Mouse (Mus musculus): ENCODE data around the gene BC051019.

BC051019 gene

DNA sequence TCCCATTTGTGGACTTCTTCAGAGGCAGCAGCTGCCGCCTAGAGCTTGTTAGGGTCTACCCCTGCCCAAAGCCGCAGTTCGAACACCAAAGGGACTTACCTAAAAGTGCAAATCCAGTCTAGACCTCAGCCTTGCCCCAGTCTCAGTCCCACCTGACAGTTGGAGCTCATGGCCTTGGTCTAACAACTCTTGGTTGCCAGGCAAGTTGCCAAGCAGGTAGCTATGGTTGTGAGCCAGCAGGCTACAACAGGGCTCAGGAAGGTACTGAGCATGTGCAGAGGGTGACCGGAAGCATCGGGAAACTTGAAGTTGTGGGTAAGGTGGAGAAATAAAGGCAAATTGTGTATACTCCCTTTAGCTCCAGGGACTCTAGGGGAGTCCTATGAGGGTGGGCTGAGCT, at the start of gene BC051019:
Gene BC051019, minus strand, starts transcription at position 154 of the 400 bp plus-strand sequence.
- DNase-seq (ENCODE audit: low read depth in 2 of 2, low spot score in 2 of 2), result no peak

GRCm38 (mm10) chr7:109772251-109772650, 48.6 kb upstream of the BC051019 start:
- no peak for DNase-seq (ENCODE audit: low read depth in 2 of 2, low spot score in 2 of 2)

- peak; percentile 13 to 28 for DNase-seq (ENCODE audit: low read depth in 2 of 2, low spot score in 2 of 2)
Measured at GRCm38 (mm10) chr7:109768699-109769383, 45.2 kb upstream of the BC051019 start.

DNA sequence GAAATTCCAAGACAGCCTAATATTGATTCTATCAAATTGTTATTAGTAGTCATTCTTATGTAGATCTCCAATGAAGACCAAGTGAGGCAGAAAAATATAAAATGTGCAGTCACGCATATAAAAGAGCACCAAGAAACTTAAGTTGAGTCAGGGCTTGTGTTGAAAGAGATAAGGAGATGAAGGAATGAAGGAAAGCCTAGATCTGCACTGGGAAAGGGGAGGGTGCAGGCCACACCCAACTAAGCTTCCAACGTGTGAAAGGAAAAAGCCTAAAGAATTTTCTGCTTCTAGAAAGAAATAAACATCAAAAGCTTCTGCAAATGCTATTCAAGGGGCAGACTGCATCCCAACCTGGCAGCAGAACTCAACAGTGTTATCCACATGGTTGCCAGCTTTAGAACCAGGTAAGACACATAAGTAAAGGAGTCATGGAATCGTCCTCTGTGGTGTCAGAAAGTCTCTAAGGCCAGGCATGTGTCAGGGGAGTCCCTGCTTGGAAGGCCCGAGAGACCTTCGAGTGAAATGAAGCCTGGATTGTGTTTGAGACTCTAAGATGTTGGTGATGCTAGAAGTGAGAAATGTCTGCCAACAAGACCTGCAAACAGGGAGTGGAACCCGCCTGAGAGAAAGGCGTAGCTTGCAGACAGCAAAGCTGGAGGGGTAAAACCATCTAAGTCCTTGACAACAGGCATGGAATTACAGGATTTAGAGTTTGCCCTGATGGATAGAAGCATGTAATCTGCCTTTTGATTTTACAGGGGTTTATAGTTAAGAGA, 44.1 kb upstream of the BC051019 start:
- DNase-seq (ENCODE audit: low read depth in 2 of 2, low spot score in 2 of 2), result no peak

DNA sequence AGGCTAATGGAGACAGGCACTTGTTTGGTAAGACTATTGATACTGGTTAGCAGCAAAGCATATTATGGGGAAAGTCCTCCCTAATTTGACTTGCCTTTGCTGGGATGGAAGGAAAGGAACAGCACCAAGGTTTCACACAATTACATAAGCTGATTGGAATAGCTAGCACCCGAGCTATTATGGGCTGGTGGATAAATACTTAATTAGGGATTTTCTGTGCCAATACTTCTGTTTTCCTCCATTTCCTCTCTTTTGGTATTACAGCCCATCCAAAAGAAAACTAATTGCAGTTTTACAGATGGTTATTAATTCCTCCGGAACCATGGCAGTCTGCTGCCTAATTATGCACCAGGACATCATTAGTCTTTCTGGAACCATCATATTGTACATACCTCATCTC, 40.4 kb upstream of the BC051019 start:
- no peak for DNase-seq (ENCODE audit: low read depth in 2 of 2, low spot score in 2 of 2)

GRCm38 (mm10) chr7:109756291-109756690, 32.6 kb upstream of the BC051019 start:
- no peak for DNase-seq (ENCODE audit: low read depth in 2 of 2, low spot score in 2 of 2)

- DNase-seq (ENCODE audit: low read depth in 2 of 2, low spot score in 2 of 2), result no peak
Measured at GRCm38 (mm10) chr7:109754034-109754433, 30.4 kb upstream of the BC051019 start.

- peak; percentile 64 to 69 for DNase-seq (ENCODE audit: low read depth in 2 of 2, low spot score in 2 of 2)
Measured at GRCm38 (mm10) chr7:109752008-109752925, 28.6 kb upstream of the BC051019 start, which contains the start of gene Tmem9b. Gene Tmem9b (minus strand): TSS chr7:109752875.

- no peak for DNase-seq (ENCODE audit: low read depth in 2 of 2, low spot score in 2 of 2)
Measured at GRCm38 (mm10) chr7:109751427-109752007, 27.9 kb upstream of the BC051019 start.

- no peak for DNase-seq (ENCODE audit: low read depth in 2 of 2, low spot score in 2 of 2)
Measured at GRCm38 (mm10) chr7:109747747-109748146, 24.1 kb upstream of the BC051019 start.

DNA sequence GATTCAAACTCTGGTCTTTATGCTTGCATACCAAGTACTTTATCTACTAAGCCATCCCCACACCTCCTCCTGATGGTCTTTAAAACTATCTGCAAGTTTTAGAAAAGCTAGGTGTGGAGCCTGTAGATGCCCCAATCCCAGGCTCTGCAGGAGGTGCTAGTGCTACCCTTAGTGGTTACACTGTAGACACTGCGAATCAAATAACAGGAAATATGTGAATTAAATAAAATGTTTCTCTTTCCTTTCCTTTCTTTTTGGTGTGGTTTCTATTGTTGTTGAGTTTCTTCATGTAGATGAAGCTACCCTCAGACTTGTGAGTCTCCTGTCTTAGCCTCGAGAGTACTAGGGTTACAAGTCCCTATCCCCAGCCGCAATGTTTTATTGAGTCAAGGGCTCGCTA, 18.1 kb upstream of the BC051019 start:
- peak in 1 of 2 experiments; percentile 25 for DNase-seq (ENCODE audit: low read depth in 2 of 2, low spot score in 2 of 2)

GRCm38 (mm10) chr7:109741060-109741459, 17.4 kb upstream of the BC051019 start:
- no peak for DNase-seq (ENCODE audit: low read depth in 2 of 2, low spot score in 2 of 2)

GRCm38 (mm10) chr7:109739822-109740370, 16.2 kb upstream of the BC051019 start:
- no peak for DNase-seq (ENCODE audit: low read depth in 2 of 2, low spot score in 2 of 2)

DNA sequence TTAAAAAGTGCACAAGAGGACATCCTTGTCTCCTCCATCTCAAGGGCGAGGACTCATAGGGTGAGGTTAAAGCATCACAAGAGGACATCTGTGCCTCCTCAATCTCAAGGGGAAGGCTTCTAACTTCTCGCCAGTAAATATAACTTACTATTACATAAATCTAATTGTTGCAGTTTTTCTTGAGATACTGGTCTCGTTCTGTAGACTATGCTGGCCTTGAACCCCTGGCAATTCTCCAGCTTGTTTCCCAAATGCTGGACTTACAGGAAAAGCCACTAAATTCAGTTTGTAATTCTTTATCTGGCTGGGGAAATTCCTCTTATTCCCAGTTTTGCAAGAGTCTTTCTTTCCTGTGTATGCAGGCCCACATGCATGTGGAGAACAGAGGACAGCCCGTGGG, 11.2 kb upstream of the BC051019 start:
- DNase-seq (ENCODE audit: low read depth in 2 of 2, low spot score in 2 of 2), result no peak

GRCm38 (mm10) chr7:109731626-109732025, 8.0 kb upstream of the BC051019 start, which contains the start of gene Ascl3:
Gene Ascl3 (minus strand): TSS chr7:109731726.
- no peak for DNase-seq (ENCODE audit: low read depth in 2 of 2, low spot score in 2 of 2)

- DNase-seq (ENCODE audit: low read depth in 2 of 2, low spot score in 2 of 2), result no peak
Measured at GRCm38 (mm10) chr7:109723114-109723513, 536 bp downstream of the BC051019 start.

DNA sequence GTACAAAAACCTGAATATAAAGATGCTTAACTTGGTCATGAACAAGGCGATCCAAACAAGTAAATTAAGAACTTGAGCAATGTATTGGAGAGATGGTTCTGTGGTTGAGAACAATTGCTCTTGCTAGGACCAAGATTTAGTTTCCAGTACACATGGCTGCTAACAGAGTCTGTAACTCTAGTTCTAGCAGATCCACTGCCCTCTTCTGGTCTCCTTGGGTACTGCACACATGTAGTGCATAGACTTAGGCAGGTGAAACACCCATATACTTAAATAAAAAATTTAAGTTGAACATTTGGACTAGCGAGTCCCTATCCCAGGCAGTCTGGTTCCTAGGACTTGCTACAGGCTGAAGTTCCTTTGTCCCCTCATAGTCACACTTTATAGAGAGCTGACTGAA, 1.0 kb downstream of the BC051019 start:
- no peak for DNase-seq (ENCODE audit: low read depth in 2 of 2, low spot score in 2 of 2)

DNA sequence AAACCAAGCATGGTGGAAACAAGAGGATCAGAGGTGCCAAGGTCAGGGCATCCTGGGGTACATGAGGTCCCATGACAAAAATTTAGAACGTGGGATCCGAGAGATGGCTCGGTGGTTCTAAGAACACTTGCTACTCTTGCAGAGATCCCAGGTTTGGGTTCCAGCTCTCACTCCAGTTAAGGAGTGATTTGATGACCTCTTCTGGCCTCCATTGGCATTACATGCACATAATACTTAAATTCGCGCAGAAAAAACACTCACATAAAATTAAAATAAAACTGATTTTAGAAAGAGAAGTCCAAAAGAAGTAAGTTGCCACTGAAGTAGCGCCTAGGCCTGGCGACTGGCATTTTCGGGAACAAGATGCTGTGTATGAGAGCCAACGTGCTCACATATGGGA, 4.4 kb downstream of the BC051019 start:
- no peak for DNase-seq (ENCODE audit: low read depth in 2 of 2, low spot score in 2 of 2)

GRCm38 (mm10) chr7:109713434-109713982, 10.1 kb downstream of the BC051019 start:
- no peak for DNase-seq (ENCODE audit: low read depth in 2 of 2, low spot score in 2 of 2)

DNA sequence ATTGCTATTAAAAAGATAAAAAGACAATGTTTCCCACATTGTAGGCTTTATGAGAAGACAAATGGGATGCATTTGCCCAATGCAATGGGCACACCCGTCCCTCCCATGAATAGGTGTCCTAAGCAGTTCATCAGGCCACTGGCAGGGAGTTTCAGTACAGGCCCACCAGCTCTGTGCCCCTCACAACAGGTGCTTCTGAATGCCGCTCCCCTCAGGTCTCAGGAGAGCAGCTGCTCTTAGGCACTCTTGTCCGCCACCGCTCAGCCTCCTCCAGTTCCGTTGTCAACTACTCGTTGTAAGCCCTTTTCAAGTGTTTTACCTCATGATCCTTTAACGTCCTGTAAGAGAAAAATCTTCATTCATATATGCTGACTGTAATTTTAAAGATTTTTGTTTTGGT, 11.5 kb downstream of the BC051019 start:
- no peak for DNase-seq (ENCODE audit: low read depth in 2 of 2, low spot score in 2 of 2)

All from CD8-positive naive resting alpha-beta T cell, adult 2 months (primary cell).